Mouse (Mus musculus) forebrain, embryonic 14.5 days (tissue): ENCODE data around the gene Cox4i2. TPM values are rescaled to one million over a fixed set of nuclear protein-coding genes. Genes with fewer than 3 reads are reported as not detected.

Experiments used
- ATAC-seq: fragments of 200-750 bp; cut with Nextera tagmentation; 2 replicates; pipeline ENCODE4 v1.8.0; 2017; ENCODE audit warnings: mild to moderate bottlenecking, moderate library complexity
- DNase-seq: peaks from one replicate; pipeline ENCODE4 v3.0.0-alpha.2; 2015; ENCODE audit warnings: low spot score
- H3K27ac ChIP-seq: fragments of 300-500 bp; sonication (generic); 2 replicates; pipeline ENCODE4 v1.5.1; 2014; ENCODE audit warnings: low read depth, mild to moderate bottlenecking, control low read depth, low read length, moderate library complexity
- H3K27me3 ChIP-seq: fragments of 300-500 bp; sonication (generic); replicated peaks from 2 replicates; pipeline ENCODE4 v1.6.1; 2014; ENCODE audit warnings: low read length, control low read depth, mixed read lengths; ENCODE audit not compliant: control insufficient read depth, insufficient read depth
- H3K36me3 ChIP-seq: fragments of 300-500 bp; sonication (generic); 2 replicates; pipeline ENCODE4 v1.6.1; 2014; ENCODE audit warnings: low read length, control low read depth; ENCODE audit not compliant: control insufficient read depth, insufficient read depth
- H3K4me1 ChIP-seq: fragments of 300-500 bp; sonication (generic); 2 replicates; pipeline ENCODE4 v1.6.1; 2014; ENCODE audit warnings: antibody characterized with exemption, low read length, control low read depth; ENCODE audit not compliant: control insufficient read depth, insufficient read depth
- H3K4me2 ChIP-seq: fragments of 300-500 bp; sonication (generic); 2 replicates; pipeline ENCODE4 v1.6.1; 2014; ENCODE audit warnings: mild to moderate bottlenecking, control low read depth, low read length
- H3K4me3 ChIP-seq: fragments of 300-500 bp; sonication (generic); 2 replicates; pipeline ENCODE4 v1.5.1; 2014; ENCODE audit warnings: low read depth, low read length, control low read depth
- H3K9ac ChIP-seq: fragments of 300-500 bp; sonication (generic); 2 replicates; pipeline ENCODE4 v1.6.1; 2014; ENCODE audit warnings: mild to moderate bottlenecking, low read length, control low read depth, moderate library complexity
- H3K9me3 ChIP-seq: fragments of 300-500 bp; sonication (generic); replicated peaks from 2 replicates; pipeline ENCODE4 v1.6.1; 2016; ENCODE audit warnings: low read length, control low read depth, mixed read lengths; ENCODE audit not compliant: control insufficient read depth
- WGBS: fragments of 180-500 bp; shearing (Covaris S2); extraction: QIAGEN DNeasy Blood & Tissue Kit; methylation state at CpG from one replicate; pipeline ENCODE4 v1.1.7; 2014; 5-methylcytosine and 5-hydroxymethylcytosine counted together
- polyA plus RNA-seq: library from polyadenylated mRNA; unstranded; fragments of >200 nt; fragmentation: Nextera tagmentation; extraction: Ambion mirVana; gene quantifications from 2 replicates; pipeline ENCODE4 v1.2.1, GENCODE M21; 2014

Gene Cox4i2
- polyA plus RNA-seq, 1 experiment from 2014 or later, result 5.9 TPM

DNA sequence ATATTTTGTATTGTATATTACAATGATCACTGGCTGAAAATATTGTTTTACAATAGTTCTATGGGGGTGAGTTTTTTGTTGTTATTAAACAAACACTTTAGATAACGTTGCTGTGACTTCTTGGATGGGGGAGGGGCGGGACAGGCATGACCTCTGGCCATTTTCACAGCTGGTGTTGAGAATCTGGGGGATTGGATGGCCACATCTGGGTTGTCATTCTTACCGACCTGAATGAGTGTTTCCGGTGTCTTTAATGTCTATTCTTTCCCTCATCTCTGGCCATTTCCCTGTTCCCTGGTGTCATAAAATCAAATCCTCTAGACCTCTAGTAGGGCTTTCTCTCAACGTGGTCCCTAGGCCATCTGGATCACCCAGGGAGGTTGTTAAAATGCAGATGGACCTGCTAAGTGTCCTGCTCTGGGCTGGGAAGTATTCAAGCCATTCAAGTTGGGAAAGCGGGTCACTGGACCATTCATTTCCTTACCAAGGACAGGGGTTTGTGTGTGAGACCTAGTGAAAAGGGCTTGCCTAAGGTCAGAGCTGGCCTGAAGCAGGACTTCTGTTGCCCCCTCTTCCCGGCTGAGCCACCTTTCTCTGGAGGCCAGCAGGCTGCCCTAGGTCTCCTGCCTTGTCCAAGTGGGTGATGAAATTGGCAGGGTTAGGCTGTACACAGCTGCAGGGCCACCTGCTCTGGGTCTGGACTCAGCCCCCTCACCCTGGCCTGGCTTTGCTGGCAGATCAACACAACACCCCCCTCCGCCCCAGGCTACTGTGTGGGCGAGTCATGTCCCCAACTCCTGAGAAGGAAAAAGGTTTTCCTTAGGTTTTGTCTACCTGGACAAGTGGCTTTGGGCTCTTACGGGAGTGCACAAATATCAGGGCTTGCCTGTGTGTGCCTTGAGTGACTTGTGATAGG is 16.4 kb upstream of the Cox4i2 start:
- Histone ChIP-seq H3K4me3 (peak overlapping the region; percentile 48), H3K9me3 (no peaks in the 10 kb centered on the region), H3K4me2 (peak overlapping the region; percentile 92), H3K27ac (0 out of 2 replicates have a peak overlapping the region, but pooled peaks have one; percentile 49), H3K27me3 (peaks cover 11% of the 10 kb centered on the region), H3K9ac (peak overlapping the region; percentile 75), H3K36me3 (no peaks in the 10 kb centered on the region), H3K4me1 (peaks cover 36% of the 10 kb centered on the region)
- no peak for ATAC-seq
- DNase-seq, result no peak
- WGBS, result 27% methylated on average over 10 of the region's 10 CpGs

DNA sequence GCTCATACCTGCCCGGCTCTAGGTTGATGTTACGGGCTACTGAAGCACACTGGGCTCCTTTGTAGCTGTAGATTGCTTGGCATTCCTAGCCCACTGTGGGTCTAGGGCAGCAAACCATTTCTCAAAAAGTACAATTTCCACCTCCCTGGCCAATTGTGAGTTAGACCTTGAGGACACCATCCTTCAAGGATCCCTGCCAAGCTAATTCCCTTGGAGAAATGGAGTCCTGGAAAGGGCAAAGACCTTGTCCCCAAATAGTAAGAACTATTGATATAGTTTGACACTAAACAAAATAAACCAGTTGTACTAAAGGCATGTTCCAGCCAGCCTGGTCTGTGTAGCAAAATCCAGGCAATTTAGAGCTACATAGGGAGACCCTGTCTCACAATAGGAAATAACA is 15.6 kb upstream of the Cox4i2 start:
- H3K4me3 ChIP-seq, result no peak overlapping the region; the same call in 1 of the 2 replicates
- no peaks in the 10 kb centered on the region for H3K9me3 ChIP-seq
- no peaks in the 10 kb centered on the region for H3K36me3 ChIP-seq
- WGBS, result 65% methylated on average over 2 of the region's 2 CpGs
- peak overlapping the region; percentile 92 for H3K4me2 ChIP-seq
- peaks cover 11% of the 10 kb centered on the region for H3K27me3 ChIP-seq
- DNase-seq (no peak), ATAC-seq (no peak)
- H3K4me1 ChIP-seq, result peaks cover 36% of the 10 kb centered on the region
- no peak overlapping the region for H3K9ac ChIP-seq
- peak overlapping the region; percentile 34; the same call in 1 of the 2 replicates for H3K27ac ChIP-seq

DNA sequence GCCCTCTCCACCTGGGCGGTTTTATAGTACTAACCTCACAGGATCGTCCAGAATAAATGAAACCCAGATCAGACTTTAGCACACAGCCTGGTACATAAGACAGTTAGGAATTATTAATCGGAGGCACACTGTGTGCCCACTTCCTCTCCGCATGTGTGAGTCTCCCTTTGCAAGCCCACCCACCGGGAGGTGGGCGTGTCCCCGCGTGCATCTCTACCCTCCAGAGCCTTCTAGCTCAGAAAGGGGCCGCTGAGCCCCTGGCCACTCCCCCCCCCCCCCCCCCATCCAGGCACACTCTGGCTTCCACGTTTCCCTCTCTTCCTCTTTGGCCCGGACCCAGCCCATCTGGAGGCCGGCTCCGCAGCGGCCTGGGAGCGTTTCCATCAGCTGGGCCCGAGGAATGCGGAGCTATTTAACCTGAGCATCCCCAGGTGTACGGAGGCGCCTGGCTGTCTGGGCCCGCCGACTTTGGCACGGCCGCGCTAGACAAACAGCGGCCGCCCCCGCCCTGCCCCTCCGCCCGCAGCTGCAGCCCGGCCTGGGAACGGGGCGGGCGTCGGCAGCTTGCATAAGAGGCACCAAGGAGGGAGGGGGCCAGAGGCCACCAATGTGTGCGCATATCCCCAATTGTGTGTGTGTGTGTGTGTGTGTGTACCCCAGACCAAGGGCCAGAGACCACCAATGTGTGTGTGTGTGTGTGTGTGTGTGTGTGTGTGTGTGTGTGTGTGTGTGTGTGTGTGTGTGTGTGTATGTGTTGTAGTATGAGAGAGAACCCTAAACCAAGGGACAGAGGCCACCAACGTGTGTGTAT is 14.7 kb upstream of the Cox4i2 start:
- peaks cover 11% of the 10 kb centered on the region for H3K27me3 ChIP-seq
- H3K4me1 ChIP-seq, result peaks cover 36% of the 10 kb centered on the region
- WGBS, result 4% methylated on average over 25 of the region's 36 CpGs
- peak overlapping the region; percentile 50 for H3K9ac ChIP-seq
- ATAC-seq (0 out of 2 replicates have a peak, but pooled peaks have one; percentile 4), DNase-seq (peak; percentile 64)
- no peaks in the 10 kb centered on the region for H3K36me3 ChIP-seq
- peak overlapping the region; percentile 29 for H3K4me3 ChIP-seq
- H3K4me2 ChIP-seq, result peak overlapping the region; percentile 92
- H3K27ac ChIP-seq, result peak overlapping the region; percentile 34; the same call in 1 of the 2 replicates
- no peaks in the 10 kb centered on the region for H3K9me3 ChIP-seq

DNA sequence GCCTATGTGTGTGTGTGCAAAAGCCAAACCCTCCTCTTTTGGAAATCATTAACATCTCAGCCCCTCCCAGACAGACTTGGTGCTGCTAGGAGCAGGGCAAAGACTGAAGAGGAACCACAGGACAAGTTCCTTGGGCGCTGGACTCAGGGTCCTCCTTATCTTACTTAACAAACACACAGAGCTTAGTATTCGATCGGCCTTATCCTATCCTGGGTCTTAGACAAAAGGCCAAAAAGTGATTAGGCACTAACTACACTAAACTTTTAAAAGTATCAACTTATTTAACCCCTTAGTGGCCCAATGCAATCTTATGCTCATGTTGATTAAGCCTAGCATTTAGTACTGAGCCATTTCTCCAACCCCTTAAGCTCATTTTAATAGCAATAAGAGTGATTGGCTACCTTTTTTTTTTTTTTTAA is 14.1 kb upstream of the Cox4i2 start:
- H3K4me2 ChIP-seq, result peak overlapping the region; percentile 92

DNA sequence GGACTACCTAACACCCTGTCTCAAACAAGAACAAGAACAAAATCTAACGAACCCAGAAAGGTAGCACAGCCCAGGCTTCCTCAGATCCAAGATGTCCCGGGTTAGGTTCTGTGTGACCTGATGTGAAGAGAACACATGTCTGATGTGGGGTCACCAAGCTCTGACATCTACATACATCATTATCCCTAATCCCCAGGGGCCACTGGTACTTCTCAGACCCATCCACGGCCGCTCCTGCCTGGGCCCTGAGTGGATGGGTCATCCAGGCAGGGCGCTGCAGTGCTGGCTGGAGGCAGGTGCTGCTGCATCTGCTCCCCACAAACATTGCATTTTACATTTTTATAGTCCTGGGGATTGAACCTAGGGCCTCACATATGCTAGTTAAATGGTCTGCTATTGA is 13.5 kb upstream of the Cox4i2 start:
- Histone ChIP-seq H3K36me3 (no peaks in the 10 kb centered on the region), H3K9me3 (no peaks in the 10 kb centered on the region), H3K27me3 (peaks cover 11% of the 10 kb centered on the region), H3K27ac (no peak overlapping the region), H3K4me3 (no peak overlapping the region), H3K9ac (no peak overlapping the region), H3K4me1 (peaks cover 26% of the 10 kb centered on the region), H3K4me2 (no peak overlapping the region)
- DNase-seq, result no peak
- WGBS, result 76% methylated on average over 5 of the region's 5 CpGs
- no peak for ATAC-seq

More for the DNA sequence above, 14.1 kb upstream of the Cox4i2 start:
- Histone ChIP-seq H3K27ac (no peak overlapping the region; the same call in 1 of the 2 replicates), H3K9me3 (no peaks in the 10 kb centered on the region), H3K9ac (no peak overlapping the region), H3K36me3 (no peaks in the 10 kb centered on the region), H3K27me3 (peaks cover 11% of the 10 kb centered on the region), H3K4me1 (peaks cover 30% of the 10 kb centered on the region), H3K4me3 (no peak overlapping the region)
- DNase-seq (no peak), ATAC-seq (no peak)
- 33% methylated on average over 3 of the region's 3 CpGs for WGBS

DNA sequence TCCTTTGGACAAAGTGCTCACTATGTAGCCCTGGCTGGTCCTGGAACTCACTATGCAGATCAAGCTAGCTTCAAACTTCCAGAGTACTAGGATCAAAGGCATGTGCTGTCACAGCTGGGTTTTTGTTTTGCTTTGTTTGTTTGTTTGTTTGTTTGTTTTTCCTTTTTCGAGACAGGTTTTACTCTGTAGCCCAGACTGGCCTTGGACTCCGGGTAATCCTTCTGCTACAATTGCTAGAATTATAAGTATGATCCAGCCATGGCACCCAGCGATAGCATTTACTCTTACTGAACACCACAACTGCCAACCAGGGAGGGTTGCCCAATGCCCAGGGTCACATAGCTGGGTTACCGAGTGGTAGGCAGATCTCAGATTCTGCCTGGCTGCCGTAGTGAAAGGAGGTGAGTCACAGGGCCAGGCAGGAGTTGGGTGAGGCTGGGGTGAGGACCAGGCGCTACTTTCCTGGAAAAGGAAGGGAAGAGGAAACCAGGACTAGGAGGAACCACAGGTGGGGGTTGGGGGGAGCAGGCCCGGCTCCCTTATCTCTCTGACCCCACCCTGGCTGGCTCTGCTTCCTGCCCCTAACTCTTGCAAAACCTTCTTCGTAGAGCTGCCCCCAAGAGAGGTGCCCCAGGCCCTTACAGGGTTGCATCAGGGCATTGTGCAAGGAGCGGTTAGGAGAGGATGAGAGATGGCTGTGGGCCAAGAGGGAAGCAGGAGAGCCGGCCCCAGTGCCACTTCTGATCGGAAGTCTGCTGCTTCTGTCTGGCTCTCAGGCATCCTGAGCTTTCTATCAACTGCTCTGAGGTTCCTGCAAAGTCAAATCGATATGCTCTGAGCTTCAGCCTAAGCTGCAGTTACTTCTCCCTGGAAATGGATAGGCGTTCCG is 12.6 kb upstream of the Cox4i2 start:
- ATAC-seq, result peak; percentile 30; the same call in 1 of the 2 replicates
- H3K9ac ChIP-seq, result no peak overlapping the region
- H3K4me2 ChIP-seq, result no peak overlapping the region

DNA sequence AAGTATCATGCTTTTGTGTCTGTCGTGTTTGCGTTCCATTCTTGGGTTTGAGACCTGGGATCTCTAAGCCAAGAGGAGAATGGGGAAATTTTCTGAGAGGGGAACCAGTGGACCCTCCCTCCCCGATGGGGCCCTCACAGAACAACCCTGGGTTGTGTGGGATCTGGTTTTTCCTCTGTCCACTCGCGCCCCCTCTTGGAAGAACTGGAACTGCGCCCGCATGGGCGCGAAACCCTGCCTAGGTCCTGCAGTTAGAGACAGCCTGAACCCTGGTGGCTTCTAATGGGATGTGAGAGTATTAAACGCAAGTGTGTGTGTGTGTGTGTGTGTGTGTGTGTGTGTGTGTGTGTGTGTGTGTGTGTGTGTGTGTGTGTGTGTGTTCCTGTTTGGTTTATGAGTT is 11.5 kb upstream of the Cox4i2 start:
- H3K27me3 ChIP-seq, result peaks cover 6% of the 10 kb centered on the region; the same call in 1 of the 2 replicates
- H3K9me3 ChIP-seq, result no peaks in the 10 kb centered on the region
- H3K9ac ChIP-seq, result no peak overlapping the region
- no peak overlapping the region for H3K4me2 ChIP-seq
- DNase-seq (peak; percentile 41), ATAC-seq (peak; percentile 67)
- no peak overlapping the region for H3K4me3 ChIP-seq
- WGBS, result 20% methylated on average over 10 of the region's 10 CpGs
- no peaks in the 10 kb centered on the region for H3K36me3 ChIP-seq
- H3K4me1 ChIP-seq, result peaks cover 14% of the 10 kb centered on the region; the same call in 1 of the 2 replicates
- no peak overlapping the region for H3K27ac ChIP-seq

More for the DNA sequence above, 12.6 kb upstream of the Cox4i2 start:
- H3K4me3 ChIP-seq, result no peak overlapping the region
- H3K27me3 ChIP-seq, result peaks cover 8% of the 10 kb centered on the region
- DNase-seq, result peak; percentile 68
- WGBS, result 48% methylated on average over 13 of the region's 14 CpGs
- H3K36me3 ChIP-seq, result no peaks in the 10 kb centered on the region
- H3K27ac ChIP-seq, result no peak overlapping the region
- H3K4me1 ChIP-seq, result peaks cover 18% of the 10 kb centered on the region
- H3K9me3 ChIP-seq, result no peaks in the 10 kb centered on the region
